Mouse (Mus musculus): ENCODE data around the gene Gm10282. TPM values are rescaled to one million over a fixed set of nuclear protein-coding genes. Genes with fewer than 3 reads are reported as not detected.

Gene Gm10282
- 32.7 and 38.4 TPM in 2 replicates for polyA plus RNA-seq (2014; fragmentation: Nextera tagmentation; extraction: Ambion mirVana)

- H3K4me2 ChIP-seq (replicated peaks; ENCODE audit: low read depth, low read length): no peak within 1 kb of the TSS
- ATAC-seq (ENCODE audit: low FRiP score, low TSS enrichment): no peak
- H3K27me3 ChIP-seq (ENCODE audit: control insufficient read depth, insufficient read depth, low read length): no peaks in the 10 kb centered on the region
- H3K9me3 ChIP-seq (ENCODE audit: control insufficient read depth, low read length): no peaks in the 10 kb centered on the region
- no peak within 1 kb of the TSS for H3K4me3 ChIP-seq (ENCODE audit: low read length)
- 0 out of 2 replicates have a peak, but pooled peaks cover 5% of the 10 kb centered on the region for H3K4me1 ChIP-seq (ENCODE audit: control insufficient read depth, insufficient read depth, low read length)
- H3K27ac ChIP-seq (ENCODE audit: low read depth, low read length): no peak within 1 kb of the TSS
- WGBS: 72% methylated on average over 11 of the region's 16 CpGs
- H3K9ac ChIP-seq (ENCODE audit: low read depth, low read length): no peak within 1 kb of the TSS
- H3K36me3 ChIP-seq (ENCODE audit: control insufficient read depth, insufficient read depth, low read length): no peaks in the 10 kb centered on the region
Observed at GRCm38 (mm10) chr8:72305210-72305905, at the start of gene Gm10282. Gene Gm10282, minus strand, starts transcription at chr8:72305260.

- no peak overlapping the region for H3K4me2 ChIP-seq (replicated peaks; ENCODE audit: low read depth, low read length)
- H3K27ac ChIP-seq (ENCODE audit: low read depth, low read length): peak overlapping the region; percentile 30; the same call in 1 of the 2 replicates
- no peak for ATAC-seq (ENCODE audit: low FRiP score, low TSS enrichment)
- WGBS: 45% methylated on average over 11 of the region's 11 CpGs
- no peak overlapping the region for H3K9ac ChIP-seq (ENCODE audit: low read depth, low read length)
- peaks cover 44% of the 10 kb centered on the region for H3K36me3 ChIP-seq (ENCODE audit: control insufficient read depth, insufficient read depth, low read length)
- H3K4me1 ChIP-seq (ENCODE audit: control insufficient read depth, insufficient read depth, low read length): no peaks in the 10 kb centered on the region
- no peak overlapping the region for H3K4me3 ChIP-seq (ENCODE audit: low read length)
- no peaks in the 10 kb centered on the region for H3K27me3 ChIP-seq (ENCODE audit: control insufficient read depth, insufficient read depth, low read length)
- H3K9me3 ChIP-seq (ENCODE audit: control insufficient read depth, low read length): no peaks in the 10 kb centered on the region
Observed at GRCm38 (mm10) chr8:72354272-72354671, 49.2 kb upstream of the Gm10282 start.

DNA sequence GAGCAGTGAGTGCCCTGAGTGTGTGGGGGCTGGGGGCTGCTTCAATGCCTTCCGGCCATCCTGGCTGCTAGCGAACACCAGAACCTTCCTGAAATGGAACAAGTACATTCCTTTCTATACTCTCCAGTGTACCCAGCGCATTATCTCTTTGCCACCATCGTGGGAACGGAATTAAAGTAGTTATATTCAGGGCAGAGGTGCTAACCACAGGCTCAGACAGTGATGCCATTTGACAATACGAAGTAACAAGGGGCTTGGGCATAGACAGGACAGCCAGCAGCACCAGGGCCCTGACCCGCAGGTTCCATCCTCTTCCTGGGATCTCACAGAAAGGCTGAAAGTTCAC, 48.6 kb upstream of the Gm10282 start:
- WGBS: 93% methylated on average over 7 of the region's 7 CpGs
- H3K9me3 ChIP-seq (ENCODE audit: control insufficient read depth, low read length): no peaks in the 10 kb centered on the region
- H3K4me3 ChIP-seq (ENCODE audit: low read length): no peak overlapping the region
- H3K36me3 ChIP-seq (ENCODE audit: control insufficient read depth, insufficient read depth, low read length): peaks cover 38% of the 10 kb centered on the region
- no peaks in the 10 kb centered on the region for H3K4me1 ChIP-seq (ENCODE audit: control insufficient read depth, insufficient read depth, low read length)
- 0 out of 2 replicates have a peak overlapping the region, but pooled peaks have one; percentile 17 for H3K27ac ChIP-seq (ENCODE audit: low read depth, low read length)
- H3K4me2 ChIP-seq (replicated peaks; ENCODE audit: low read depth, low read length): no peak overlapping the region
- H3K27me3 ChIP-seq (ENCODE audit: control insufficient read depth, insufficient read depth, low read length): no peaks in the 10 kb centered on the region
- no peak overlapping the region for H3K9ac ChIP-seq (ENCODE audit: low read depth, low read length)
- ATAC-seq (ENCODE audit: low FRiP score, low TSS enrichment): peak; percentile 3; the same call in 1 of the 2 replicates

GRCm38 (mm10) chr8:72352951-72353699, 48.1 kb upstream of the Gm10282 start:
- H3K4me3 ChIP-seq (ENCODE audit: low read length): no peak overlapping the region
- H3K27ac ChIP-seq (ENCODE audit: low read depth, low read length): no peak overlapping the region
- ATAC-seq (ENCODE audit: low FRiP score, low TSS enrichment): peak; percentile 59

DNA sequence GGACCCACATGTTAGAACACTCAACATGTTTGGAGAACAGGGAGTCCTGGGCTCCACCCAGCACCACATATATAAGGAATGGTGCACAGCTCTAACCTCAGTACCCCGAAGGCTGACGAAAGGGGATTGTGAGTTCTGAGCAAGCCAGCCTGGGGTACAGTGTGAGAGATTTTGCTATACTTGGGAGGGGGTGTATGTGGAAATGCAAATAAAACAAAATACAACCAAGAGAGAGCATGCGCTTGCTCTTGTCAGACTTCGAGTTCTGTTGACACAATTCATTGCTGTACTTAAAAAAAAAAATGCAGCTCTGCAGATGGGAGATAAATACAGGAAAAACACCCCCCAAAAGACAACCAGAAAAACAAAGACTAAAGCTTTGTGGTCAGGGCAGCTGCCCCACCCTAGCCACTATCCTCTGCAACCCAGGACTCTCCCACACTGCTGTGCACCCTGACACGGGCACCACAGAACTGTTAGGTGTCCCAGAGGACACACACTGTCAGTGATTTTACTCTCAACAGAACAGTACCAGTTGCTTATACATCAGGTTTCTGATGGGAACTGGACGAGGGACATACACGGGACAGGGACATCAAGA, 46.4 kb upstream of the Gm10282 start:
- no peak overlapping the region for H3K27ac ChIP-seq (ENCODE audit: low read depth, low read length)
- H3K4me1 ChIP-seq (ENCODE audit: control insufficient read depth, insufficient read depth, low read length): no peaks in the 10 kb centered on the region
- no peaks in the 10 kb centered on the region for H3K9me3 ChIP-seq (ENCODE audit: control insufficient read depth, low read length)
- no peak overlapping the region for H3K4me3 ChIP-seq (ENCODE audit: low read length)
- peaks cover 22% of the 10 kb centered on the region for H3K36me3 ChIP-seq (ENCODE audit: control insufficient read depth, insufficient read depth, low read length)
- WGBS: 83% methylated on average over 7 of the region's 7 CpGs
- no peaks in the 10 kb centered on the region for H3K27me3 ChIP-seq (ENCODE audit: control insufficient read depth, insufficient read depth, low read length)
- H3K9ac ChIP-seq (ENCODE audit: low read depth, low read length): no peak overlapping the region
- no peak for ATAC-seq (ENCODE audit: low FRiP score, low TSS enrichment)
- H3K4me2 ChIP-seq (replicated peaks; ENCODE audit: low read depth, low read length): no peak overlapping the region

More at GRCm38 (mm10) chr8:72352951-72353699, 48.1 kb upstream of the Gm10282 start:
- H3K4me1 ChIP-seq (ENCODE audit: control insufficient read depth, insufficient read depth, low read length): no peaks in the 10 kb centered on the region
- no peaks in the 10 kb centered on the region for H3K27me3 ChIP-seq (ENCODE audit: control insufficient read depth, insufficient read depth, low read length)
- no peaks in the 10 kb centered on the region for H3K9me3 ChIP-seq (ENCODE audit: control insufficient read depth, low read length)
- no peak overlapping the region for H3K4me2 ChIP-seq (replicated peaks; ENCODE audit: low read depth, low read length)
- 80% methylated on average over 8 of the region's 8 CpGs for WGBS
- H3K36me3 ChIP-seq (ENCODE audit: control insufficient read depth, insufficient read depth, low read length): peaks cover 32% of the 10 kb centered on the region
- no peak overlapping the region for H3K9ac ChIP-seq (ENCODE audit: low read depth, low read length)

- Histone ChIP-seq H3K27me3 (ENCODE audit: control insufficient read depth, insufficient read depth, low read length) (no peaks in the 10 kb centered on the region), H3K9ac (ENCODE audit: low read depth, low read length) (no peak overlapping the region), H3K27ac (ENCODE audit: low read depth, low read length) (no peak overlapping the region), H3K9me3 (ENCODE audit: control insufficient read depth, low read length) (no peaks in the 10 kb centered on the region), H3K36me3 (ENCODE audit: control insufficient read depth, insufficient read depth, low read length) (peaks cover 18% of the 10 kb centered on the region), H3K4me2 (replicated peaks; ENCODE audit: low read depth, low read length) (no peak overlapping the region), H3K4me1 (ENCODE audit: control insufficient read depth, insufficient read depth, low read length) (no peaks in the 10 kb centered on the region), H3K4me3 (ENCODE audit: low read length) (no peak overlapping the region)
- no peak for ATAC-seq (ENCODE audit: low FRiP score, low TSS enrichment)
- WGBS: 91% methylated on average over 8 of the region's 8 CpGs
Observed at GRCm38 (mm10) chr8:72350727-72351126, 45.7 kb upstream of the Gm10282 start.

GRCm38 (mm10) chr8:72349838-72350237, 44.8 kb upstream of the Gm10282 start:
- WGBS: 91% methylated on average over 9 of the region's 9 CpGs
- no peak overlapping the region for H3K4me2 ChIP-seq (replicated peaks; ENCODE audit: low read depth, low read length)
- no peaks in the 10 kb centered on the region for H3K4me1 ChIP-seq (ENCODE audit: control insufficient read depth, insufficient read depth, low read length)
- no peak overlapping the region for H3K27ac ChIP-seq (ENCODE audit: low read depth, low read length)
- peaks cover 17% of the 10 kb centered on the region for H3K36me3 ChIP-seq (ENCODE audit: control insufficient read depth, insufficient read depth, low read length)
- no peak overlapping the region for H3K9ac ChIP-seq (ENCODE audit: low read depth, low read length)
- no peaks in the 10 kb centered on the region for H3K27me3 ChIP-seq (ENCODE audit: control insufficient read depth, insufficient read depth, low read length)
- no peak for ATAC-seq (ENCODE audit: low FRiP score, low TSS enrichment)
- no peaks in the 10 kb centered on the region for H3K9me3 ChIP-seq (ENCODE audit: control insufficient read depth, low read length)
- H3K4me3 ChIP-seq (ENCODE audit: low read length): no peak overlapping the region

DNA sequence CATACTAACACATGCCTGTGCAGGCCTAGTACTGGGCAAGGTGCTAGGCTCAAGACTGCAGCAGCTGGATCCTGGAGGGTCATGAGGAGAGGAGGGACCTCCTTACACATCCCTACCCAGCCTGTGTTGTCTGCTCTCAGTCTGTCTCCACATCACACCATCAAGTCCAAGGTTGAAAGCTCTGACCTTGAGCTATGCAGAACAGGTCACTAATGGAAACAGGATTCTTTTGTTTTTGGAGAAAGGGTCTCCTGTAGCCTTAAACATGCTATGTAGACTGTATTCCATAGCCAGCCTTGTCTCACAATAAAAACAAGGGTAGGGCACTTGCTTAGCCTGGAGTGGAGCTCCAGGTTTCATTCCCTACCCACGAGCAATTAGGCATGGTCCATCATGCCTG, 43.9 kb upstream of the Gm10282 start:
- peaks cover 22% of the 10 kb centered on the region for H3K36me3 ChIP-seq (ENCODE audit: control insufficient read depth, insufficient read depth, low read length)
- 94% methylated on average over 1 of the region's 1 CpGs for WGBS
- no peaks in the 10 kb centered on the region for H3K9me3 ChIP-seq (ENCODE audit: control insufficient read depth, low read length)
- H3K4me2 ChIP-seq (replicated peaks; ENCODE audit: low read depth, low read length): no peak overlapping the region
- H3K4me3 ChIP-seq (ENCODE audit: low read length): no peak overlapping the region
- H3K9ac ChIP-seq (ENCODE audit: low read depth, low read length): no peak overlapping the region
- H3K4me1 ChIP-seq (ENCODE audit: control insufficient read depth, insufficient read depth, low read length): no peaks in the 10 kb centered on the region
- no peaks in the 10 kb centered on the region for H3K27me3 ChIP-seq (ENCODE audit: control insufficient read depth, insufficient read depth, low read length)
- no peak overlapping the region for H3K27ac ChIP-seq (ENCODE audit: low read depth, low read length)
- no peak for ATAC-seq (ENCODE audit: low FRiP score, low TSS enrichment)

DNA sequence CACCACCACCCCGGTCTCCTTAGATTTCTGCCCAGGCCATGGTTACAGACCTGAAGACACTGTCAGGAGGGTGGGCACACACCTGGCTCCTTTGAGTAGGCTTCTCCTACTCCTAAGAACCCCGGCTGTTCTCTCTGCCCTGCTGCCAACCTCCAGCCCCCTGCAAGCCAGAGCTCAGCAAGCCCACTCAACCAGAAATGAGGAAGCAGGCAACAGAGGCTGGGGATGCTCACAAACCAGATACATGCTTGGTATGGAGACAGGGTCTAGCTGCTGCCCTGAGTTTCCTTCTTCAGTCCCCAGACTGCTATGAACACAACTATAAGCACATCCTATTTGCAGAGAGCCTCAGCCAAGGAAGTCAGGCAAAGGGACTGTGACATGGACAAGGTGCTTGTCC, 43.1 kb upstream of the Gm10282 start:
- Histone ChIP-seq H3K4me3 (ENCODE audit: low read length) (no peak overlapping the region), H3K27me3 (ENCODE audit: control insufficient read depth, insufficient read depth, low read length) (no peaks in the 10 kb centered on the region), H3K9me3 (ENCODE audit: control insufficient read depth, low read length) (no peaks in the 10 kb centered on the region), H3K36me3 (ENCODE audit: control insufficient read depth, insufficient read depth, low read length) (peaks cover 25% of the 10 kb centered on the region), H3K4me1 (ENCODE audit: control insufficient read depth, insufficient read depth, low read length) (no peaks in the 10 kb centered on the region), H3K9ac (ENCODE audit: low read depth, low read length) (no peak overlapping the region), H3K4me2 (replicated peaks; ENCODE audit: low read depth, low read length) (no peak overlapping the region), H3K27ac (ENCODE audit: low read depth, low read length) (no peak overlapping the region)
- ATAC-seq (ENCODE audit: low FRiP score, low TSS enrichment): no peak
- 98% methylated on average over 2 of the region's 2 CpGs for WGBS

Measured in kidney, embryonic 14.5 days (tissue).